ENCODE assay signal across 17 mouse cellular contexts in genomic region chr10:13443647-13444046, GRCm38 (mm10).
"Had no signal": no experiment of that assay in that cellular context is flagged by ENCODE, and none has a peak within 500 bp of the region (broad histone marks: within the 10 kb centered on the region; RNA-seq: fewer than 3 reads in every experiment).

No protein-coding gene starts in this region.

- H3K36me3 ChIP-seq: liver, embryonic 13.5 days; midbrain, embryonic 10.5 days; midbrain, embryonic 15.5 days; neural tube, embryonic 12.5 days; neural tube, embryonic 15.5 days; stomach, embryonic 15.5 days had no signal

- H3K9me3 ChIP-seq: liver, embryonic 13.5 days; midbrain, embryonic 10.5 days; midbrain, embryonic 15.5 days; neural tube, embryonic 12.5 days; neural tube, embryonic 15.5 days; stomach, embryonic 15.5 days had no signal

- H3K27ac ChIP-seq: kidney, postnatal 0 days; layer of hippocampus, adult 2 months; liver, embryonic 13.5 days; midbrain, embryonic 10.5 days; midbrain, embryonic 15.5 days; neural tube, embryonic 12.5 days; neural tube, embryonic 15.5 days; stomach, embryonic 15.5 days had no signal

- H3K4me2 ChIP-seq: liver, embryonic 13.5 days; lung, embryonic 14.5 days; midbrain, embryonic 15.5 days; neural tube, embryonic 12.5 days; neural tube, embryonic 15.5 days; stomach, embryonic 15.5 days had no signal

- H3K27me3 ChIP-seq: liver, embryonic 13.5 days; midbrain, embryonic 15.5 days; neural tube, embryonic 12.5 days; neural tube, embryonic 15.5 days; stomach, embryonic 15.5 days had no signal

- H3K9ac ChIP-seq: liver, embryonic 13.5 days; lung, embryonic 14.5 days; midbrain, embryonic 15.5 days; neural tube, embryonic 12.5 days; neural tube, embryonic 15.5 days; stomach, embryonic 15.5 days had no signal

- H3K4me3 ChIP-seq: layer of hippocampus, adult 2 months; liver, embryonic 13.5 days; midbrain, embryonic 10.5 days; midbrain, embryonic 15.5 days; neural tube, embryonic 12.5 days; neural tube, embryonic 15.5 days; stomach, embryonic 15.5 days had no signal

- DNase-seq: layer of hippocampus, adult 9-11 months; liver, embryonic 13.5 days; lung, embryonic 14.5 days; lung, postnatal 36 days; right cerebral cortex, adult 18-20 months; right cerebral cortex, postnatal 14 days; right cerebral cortex, postnatal 4 days; thymus, postnatal 25 days had no signal

- ATAC-seq: intestine, postnatal 0 days; lung, postnatal 0 days; midbrain, embryonic 15.5 days had no signal

- H3K4me1 ChIP-seq: midbrain, embryonic 10.5 days; midbrain, embryonic 15.5 days; neural tube, embryonic 12.5 days had no signal
